Mouse (Mus musculus) naive thymus-derived CD4-positive, alpha-beta T cell, adult 2 months (primary cell): ENCODE data around the gene Sv2c.
A peak's percentile ranks its signal among the peaks of the same experiment; 100 is the strongest.

ENCODE experiments used
- DNase-seq: peaks from one replicate; pipeline ENCODE4 v3.0.0-alpha.2; 2011; ENCODE audit warnings: low read depth

Sv2c gene

DNA sequence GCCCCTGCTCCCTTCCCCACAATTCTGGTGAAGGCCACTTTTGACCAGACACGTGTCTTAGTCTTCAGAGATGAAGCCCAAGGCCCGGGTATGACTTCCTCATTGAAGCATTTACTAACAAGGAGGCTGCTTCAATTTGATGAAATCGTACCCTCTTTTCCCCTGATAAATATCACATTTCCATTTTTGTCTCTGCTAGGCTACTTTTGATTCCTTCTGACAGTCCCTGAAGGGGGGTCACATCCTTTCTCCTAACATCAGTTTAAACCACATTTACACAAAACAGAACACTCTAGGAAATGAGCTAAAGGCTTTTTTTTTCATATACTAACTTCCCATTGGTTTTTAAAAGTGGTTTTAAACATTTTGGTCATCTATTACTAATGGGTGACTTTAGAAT, 79.6 kb downstream of the Sv2c start:
- no peak for DNase-seq

DNA sequence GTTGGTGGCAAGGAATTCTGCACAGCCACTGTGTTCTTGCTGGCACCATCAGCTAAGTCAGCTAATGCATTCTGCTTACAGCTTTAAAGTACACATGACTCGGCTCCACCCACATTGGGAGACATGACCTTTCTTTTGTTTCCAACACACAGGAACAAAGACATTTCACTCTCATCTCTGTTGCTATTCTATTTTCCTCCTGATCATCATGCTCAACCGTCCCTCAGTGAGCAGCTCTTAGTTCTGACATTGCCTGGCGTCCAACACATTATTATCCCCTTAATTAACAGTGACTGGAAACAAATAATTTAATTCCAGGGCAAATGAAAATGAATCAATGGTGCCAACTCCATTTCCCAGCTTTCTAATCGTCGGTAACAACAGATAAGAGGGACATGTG, 87.0 kb downstream of the Sv2c start:
- no peak for DNase-seq

GRCm38 (mm10) chr13:96040275-96041042, 91.9 kb downstream of the Sv2c start:
- no peak for DNase-seq

- DNase-seq, result no peak
These were observed 92.8 kb downstream of the Sv2c start for GRCm38 (mm10) chr13:96039536-96039935.

DNA sequence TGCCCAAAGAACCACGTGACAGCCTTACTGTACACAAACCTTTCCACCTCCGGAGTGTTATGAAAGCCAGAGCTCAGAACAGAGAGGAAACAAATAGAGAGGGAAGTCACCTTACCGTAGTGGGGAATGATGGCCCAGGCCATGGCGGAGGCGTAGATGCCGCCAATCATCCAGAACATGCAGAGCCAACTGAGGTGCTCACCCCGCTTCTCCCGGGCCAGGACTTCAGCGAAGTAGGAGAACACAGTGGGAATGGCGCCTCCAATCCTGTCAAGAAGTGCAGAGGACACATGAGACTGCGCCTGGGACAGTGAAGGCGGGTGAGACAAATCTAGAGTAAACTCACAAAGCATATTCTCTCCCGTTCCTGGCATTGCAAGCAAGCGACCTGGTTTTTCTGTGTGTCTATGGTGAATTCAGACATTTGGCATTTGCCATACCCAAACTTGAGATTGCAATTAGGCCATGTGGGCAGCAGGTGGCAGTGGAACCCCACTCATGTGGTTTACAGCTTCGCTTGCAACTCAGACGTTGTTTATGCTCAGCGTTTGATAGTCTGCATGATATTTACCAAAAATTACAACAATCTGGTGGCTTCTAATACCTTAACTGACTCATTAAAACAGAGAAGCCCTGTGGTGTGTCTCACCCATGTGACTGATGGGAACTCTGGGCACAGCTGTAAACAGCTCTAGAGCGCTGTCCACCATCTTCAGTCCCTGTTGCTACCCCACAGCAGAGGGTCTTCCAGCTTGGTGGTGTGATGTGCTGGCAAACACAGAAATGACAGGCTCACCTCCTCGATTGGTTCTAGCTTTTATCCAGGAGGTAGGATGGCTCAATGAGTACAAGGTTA, 101.8 kb downstream of the Sv2c start:
- peak; percentile 66 for DNase-seq

DNA sequence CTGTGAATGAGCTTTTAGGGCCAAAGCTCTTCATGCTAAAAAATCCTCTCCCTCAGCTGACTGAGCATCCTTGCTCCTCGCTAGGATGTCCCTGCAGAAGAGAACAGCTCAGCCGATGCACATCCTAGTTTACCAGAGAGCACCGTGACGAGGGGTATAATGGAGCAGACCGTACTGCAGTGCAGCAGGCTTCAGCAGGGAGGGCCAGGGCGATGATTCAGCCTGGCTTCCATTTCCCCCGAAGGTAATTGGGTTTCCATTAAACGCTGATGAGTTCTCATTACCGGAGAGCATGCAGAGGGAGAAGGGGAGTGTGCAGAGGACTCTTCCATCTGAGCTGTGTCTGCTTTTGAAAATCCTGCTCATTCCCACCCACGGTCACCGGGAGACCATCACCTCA, 108.5 kb downstream of the Sv2c start:
- no peak for DNase-seq

DNA sequence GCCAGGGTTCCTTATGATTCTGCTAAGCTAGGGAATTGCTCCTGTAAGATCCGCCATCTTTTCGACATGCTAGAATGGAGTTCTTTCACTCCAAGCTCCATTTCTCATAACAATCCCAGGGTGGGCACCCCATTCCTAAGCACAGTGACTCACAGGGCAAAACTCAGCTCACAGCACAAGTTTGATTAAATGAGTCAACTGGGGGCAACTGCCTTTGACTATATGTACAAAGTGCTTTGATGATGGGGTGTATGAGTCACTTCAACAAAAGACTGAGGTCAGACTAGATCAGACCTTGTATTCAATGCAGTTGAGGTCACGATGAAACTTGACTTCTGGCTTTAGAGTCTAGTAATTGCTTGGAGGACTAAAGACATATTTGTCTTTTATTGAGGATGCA, 116.9 kb downstream of the Sv2c start:
- no peak for DNase-seq

DNA sequence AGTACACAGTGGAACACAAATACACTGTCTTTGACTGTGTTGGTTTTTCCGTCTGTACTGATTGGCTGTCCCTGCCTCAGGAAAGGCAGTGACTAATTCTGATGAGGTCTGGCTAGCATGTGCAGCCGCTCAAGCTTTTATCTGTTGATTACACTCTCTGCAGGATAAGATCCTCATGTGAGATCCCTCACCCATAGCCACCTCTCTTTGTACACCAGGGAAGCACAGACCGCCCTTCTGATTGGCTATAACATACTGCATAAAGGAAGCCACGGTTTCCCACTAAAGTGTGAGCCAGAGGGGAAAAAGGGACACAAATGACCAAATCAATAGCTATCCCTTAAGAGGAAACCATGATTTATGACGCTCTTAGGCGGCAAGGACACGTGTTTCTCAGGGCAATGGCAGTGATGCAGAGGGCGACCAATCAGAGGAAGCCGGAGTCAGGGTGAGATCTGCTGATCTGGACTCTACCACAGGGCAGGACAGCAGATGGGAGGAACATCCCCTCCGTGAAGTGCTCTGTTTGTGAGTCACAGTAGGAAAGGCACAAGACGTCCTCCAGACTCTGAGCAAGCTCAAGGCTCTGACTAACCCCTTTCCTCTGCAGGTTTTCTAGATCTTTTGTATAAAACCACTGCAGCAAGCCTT, 121.4 kb downstream of the Sv2c start:
- DNase-seq, result no peak

DNA sequence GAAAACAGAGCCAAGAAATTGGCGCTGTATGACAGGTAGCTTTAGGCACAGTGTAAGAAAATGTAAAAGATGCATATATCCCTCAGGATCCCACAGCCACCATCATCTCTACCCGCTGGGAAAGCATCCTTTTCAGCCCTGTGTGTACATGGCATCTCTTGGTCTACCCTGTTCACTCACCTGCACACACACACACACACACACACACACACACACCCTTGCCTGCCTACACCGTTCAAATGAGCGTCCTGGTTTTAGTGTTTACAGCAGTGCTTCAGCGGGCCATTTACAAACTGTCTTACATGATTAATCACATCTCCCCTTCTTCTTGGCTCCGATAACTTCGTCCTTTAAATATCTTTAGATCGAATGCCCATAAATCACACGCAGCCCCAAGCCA, 123.4 kb downstream of the Sv2c start:
- no peak for DNase-seq

DNA sequence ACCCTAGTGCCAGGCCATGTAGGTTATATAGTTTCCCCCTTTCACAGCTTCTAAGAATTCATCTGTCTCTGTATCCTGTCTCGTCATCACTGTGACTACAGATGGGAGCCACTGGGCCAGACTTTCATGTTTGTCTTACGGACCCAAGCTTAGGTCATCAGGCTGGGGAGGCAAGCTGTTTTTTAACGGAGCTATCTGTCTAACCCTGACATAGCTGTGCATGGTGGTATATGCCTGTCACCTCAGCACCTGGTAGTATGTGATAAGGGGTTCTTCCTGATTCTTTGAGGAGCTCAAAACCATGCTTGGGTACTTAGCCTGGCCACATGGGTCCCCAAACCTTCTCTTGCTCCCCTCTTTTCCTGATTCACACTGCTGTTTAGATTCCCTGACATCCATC, 124.2 kb downstream of the Sv2c start:
- no peak for DNase-seq

DNA sequence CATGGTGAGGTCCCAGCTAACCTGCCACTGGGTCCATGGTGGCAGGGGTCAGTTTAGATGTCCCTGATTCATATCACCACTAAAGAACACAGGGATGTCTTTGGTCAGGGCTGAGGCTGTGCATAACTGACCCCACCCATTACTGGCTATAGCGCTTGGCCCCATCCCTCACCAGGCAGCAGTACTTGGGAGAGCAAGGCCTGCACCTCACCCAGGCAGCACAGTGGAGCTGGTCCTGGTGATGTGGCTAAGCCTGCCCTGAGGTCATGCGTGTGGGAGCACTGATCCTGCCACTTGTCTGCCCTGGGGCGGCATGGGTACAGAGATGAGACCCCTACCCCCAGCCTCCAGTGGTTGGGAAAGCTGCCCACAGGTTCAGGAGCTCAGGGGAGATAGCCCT, 128.8 kb downstream of the Sv2c start:
- DNase-seq, result no peak

DNA sequence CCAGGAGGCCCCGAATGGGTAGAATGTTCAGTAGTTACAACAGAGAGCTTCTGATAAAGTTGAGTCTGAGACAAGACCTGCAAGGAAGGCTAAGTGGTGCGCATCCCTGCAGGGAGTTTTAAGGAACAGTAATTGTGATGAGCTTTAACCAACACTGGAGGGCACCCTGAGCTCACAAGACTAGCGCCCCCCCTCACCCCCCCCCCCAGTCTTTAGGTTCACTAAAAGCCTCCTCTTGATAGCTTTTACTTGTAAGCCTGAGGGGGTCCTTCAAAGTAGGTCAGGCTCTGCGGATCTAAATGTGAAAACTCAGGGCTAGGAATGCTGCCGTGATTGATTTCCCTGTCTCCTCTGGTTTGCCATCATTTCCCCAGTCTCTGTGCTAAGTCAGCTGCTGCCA, 129.9 kb downstream of the Sv2c start:
- no peak for DNase-seq

GRCm38 (mm10) chr13:95999396-95999795, 133.0 kb downstream of the Sv2c start:
- no peak for DNase-seq

DNA sequence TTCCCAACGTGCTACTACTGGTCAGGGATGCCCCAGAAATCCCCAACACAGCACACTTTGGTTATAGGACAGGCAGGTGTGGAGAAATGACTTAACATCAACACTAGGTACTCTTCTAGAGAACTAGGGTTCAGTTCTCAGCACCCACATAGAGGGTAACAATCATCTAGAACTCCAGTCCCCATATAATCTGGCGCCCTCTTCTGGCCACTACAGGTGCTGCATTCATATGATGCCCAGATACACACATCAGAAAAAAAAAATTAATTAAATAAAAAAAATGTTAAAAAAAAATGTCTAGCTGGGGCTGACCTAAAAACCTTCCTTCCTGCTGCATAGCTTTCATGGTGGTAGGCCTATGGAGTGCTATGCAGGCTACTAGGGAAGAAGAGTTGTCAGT, 135.1 kb downstream of the Sv2c start:
- peak; percentile 36 for DNase-seq

GRCm38 (mm10) chr13:95994705-95995703, 137.4 kb downstream of the Sv2c start:
- no peak for DNase-seq

- DNase-seq, result peak; percentile 81
These were observed 144.2 kb downstream of the Sv2c start for GRCm38 (mm10) chr13:95988181-95988580.

DNA sequence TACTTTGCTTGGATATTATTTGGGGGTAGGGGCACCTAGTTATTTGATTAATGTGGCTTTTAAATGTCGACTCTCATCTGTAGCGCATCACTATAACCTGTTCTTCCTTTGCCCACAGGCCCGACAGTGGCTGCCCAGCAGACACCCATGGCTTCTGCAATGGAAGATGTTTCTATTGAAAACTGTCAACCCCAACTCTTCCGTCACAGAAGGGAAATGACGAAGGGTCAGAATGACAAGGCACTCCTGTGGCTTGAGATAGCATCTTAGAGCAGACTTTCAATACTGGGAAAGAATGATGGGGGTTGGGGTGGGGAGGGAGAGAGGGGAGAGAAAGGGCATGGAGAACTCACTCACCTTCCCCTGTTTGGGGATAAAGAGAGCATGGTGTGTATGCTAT, 145.2 kb downstream of the Sv2c start:
- no peak for DNase-seq

- DNase-seq, result no peak
These were observed 146.0 kb downstream of the Sv2c start for GRCm38 (mm10) chr13:95986375-95986774.

GRCm38 (mm10) chr13:95975225-95975624, 157.2 kb downstream of the Sv2c start:
- DNase-seq, result no peak

DNA sequence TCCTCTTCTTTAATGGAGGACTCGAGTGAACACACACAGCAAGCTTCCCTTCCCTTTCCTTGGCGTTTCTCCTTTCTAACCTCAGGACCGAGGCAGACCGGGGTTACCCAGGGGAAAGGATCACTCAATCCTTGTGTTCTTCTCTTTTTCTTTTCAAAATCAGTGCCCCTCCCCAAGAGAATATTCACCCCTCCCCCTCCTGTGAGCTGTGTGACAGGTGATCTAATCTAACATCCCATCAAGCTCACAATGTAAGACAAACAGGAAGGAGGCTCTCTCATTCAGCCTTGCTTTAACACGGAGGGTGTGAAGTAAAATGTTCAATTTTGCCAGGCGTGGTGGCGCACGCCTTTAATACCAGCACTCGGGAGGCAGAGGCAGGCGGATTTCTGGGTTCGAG, 158.3 kb downstream of the Sv2c start:
- DNase-seq, result peak; percentile 64

DNA sequence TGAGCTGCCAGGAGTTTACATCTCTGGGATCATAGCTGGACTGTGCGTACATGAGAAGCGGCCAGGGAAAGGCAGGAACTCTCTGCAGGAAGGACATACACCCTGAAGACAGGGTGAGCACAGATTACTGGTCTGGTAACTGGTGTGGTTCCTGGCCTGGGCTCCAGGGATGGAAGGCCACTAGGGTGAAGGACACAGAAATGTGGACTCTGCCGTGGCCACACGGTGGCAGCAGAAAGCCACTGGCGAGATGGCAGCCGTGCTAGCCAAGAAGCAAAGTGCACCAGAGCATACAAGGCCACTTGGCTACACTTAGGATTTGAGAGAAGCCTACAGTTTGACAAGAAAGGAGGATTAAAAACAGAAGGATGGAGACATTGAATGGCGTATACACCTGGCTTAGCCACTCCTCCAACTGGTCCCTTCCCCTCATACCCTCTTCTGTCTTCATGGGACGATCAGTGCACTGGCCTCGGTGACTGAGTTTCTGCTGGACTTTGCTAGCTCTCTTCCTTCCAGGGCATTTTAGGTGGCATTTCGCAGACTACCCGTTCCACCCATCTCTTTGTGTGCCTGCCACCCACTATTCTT, 158.9 kb downstream of the Sv2c start:
- DNase-seq, result peak; percentile 88
